Mouse (Mus musculus) forebrain, embryonic 15.5 days (tissue): ENCODE data around the gene B830017H08Rik. TPM values are rescaled to one million over a fixed set of nuclear protein-coding genes. Genes with fewer than 3 reads are reported as not detected.

Source experiments
- ATAC-seq: fragments of 200-750 bp; cut with Nextera tagmentation; replicated peaks from 2 replicates; pipeline ENCODE4 v1.8.0; 2017; ENCODE audit warnings: mild to moderate bottlenecking, moderate TSS enrichment, moderate library complexity
- H3K27ac ChIP-seq: fragments of 300-500 bp; sonication (generic); replicated peaks from 2 replicates; pipeline ENCODE4 v1.5.1; 2015; ENCODE audit warnings: mild to moderate bottlenecking, inconsistent platforms
- H3K27me3 ChIP-seq: fragments of 300-500 bp; sonication (generic); 2 replicates; pipeline ENCODE4 v1.6.1; 2015; ENCODE audit warnings: inconsistent platforms
- H3K36me3 ChIP-seq: fragments of 300-500 bp; sonication (generic); 2 replicates; pipeline ENCODE4 v1.6.1; 2015; ENCODE audit warnings: mild to moderate bottlenecking, inconsistent platforms
- H3K4me1 ChIP-seq: fragments of 300-500 bp; sonication (generic); 2 replicates; pipeline ENCODE4 v1.6.1; 2015; ENCODE audit warnings: inconsistent platforms
- H3K4me2 ChIP-seq: fragments of 300-500 bp; sonication (generic); replicated peaks from 2 replicates; pipeline ENCODE4 v1.6.1; 2015; ENCODE audit warnings: mild to moderate bottlenecking, inconsistent platforms
- H3K4me3 ChIP-seq: fragments of 300-500 bp; sonication (generic); 2 replicates; pipeline ENCODE4 v1.5.1; 2015; ENCODE audit warnings: mild to moderate bottlenecking, inconsistent platforms
- H3K9ac ChIP-seq: fragments of 300-500 bp; sonication (generic); replicated peaks from 2 replicates; pipeline ENCODE4 v1.6.1; 2015; ENCODE audit warnings: mild to moderate bottlenecking, inconsistent platforms
- H3K9me3 ChIP-seq: fragments of 300-500 bp; sonication (generic); 2 replicates; pipeline ENCODE4 v1.6.1; 2016; ENCODE audit warnings: inconsistent platforms
- WGBS: fragments of 180-500 bp; shearing (Covaris S2); methylation state at CpG from one replicate; pipeline ENCODE4 v1.1.7; 2015; ENCODE audit warnings: mixed read lengths; 5-methylcytosine and 5-hydroxymethylcytosine counted together
- polyA plus RNA-seq: library from polyadenylated mRNA; unstranded; fragments of >200 nt; fragmentation: Nextera tagmentation; extraction: Ambion mirVana; gene quantifications from 2 replicates; pipeline ENCODE4 v1.2.1, GENCODE M21; 2015

Gene B830017H08Rik
- polyA plus RNA-seq, 1 experiment from 2014 or later = 1.3 TPM

DNA sequence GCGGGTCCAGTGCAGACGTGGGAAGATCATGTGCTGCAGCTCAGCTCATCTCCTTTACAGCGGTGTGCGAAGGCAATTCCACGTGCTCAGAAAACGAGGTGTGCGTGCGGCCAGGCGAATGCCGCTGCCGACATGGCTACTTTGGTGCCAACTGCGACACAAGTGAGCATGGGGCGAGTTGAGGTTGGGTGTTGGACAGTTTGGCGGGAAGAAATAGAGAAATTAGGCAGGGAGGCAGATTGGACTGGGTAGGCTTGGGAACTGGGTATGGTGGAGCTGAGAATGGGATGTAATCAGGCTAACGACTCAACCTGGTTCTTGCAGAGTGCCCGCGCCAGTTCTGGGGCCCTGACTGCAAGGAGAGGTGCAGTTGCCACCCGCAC, 30.5 kb upstream of the B830017H08Rik start:
- no peaks in the 10 kb centered on the region for H3K36me3 ChIP-seq
- ATAC-seq = no peak
- no peak overlapping the region for H3K27ac ChIP-seq
- H3K4me3 ChIP-seq = peak overlapping the region; percentile 38
- WGBS = 1% methylated on average over 18 of the region's 18 CpGs
- H3K9ac ChIP-seq = peak overlapping the region; percentile 39
- peaks cover 87% of the 10 kb centered on the region for H3K27me3 ChIP-seq
- H3K4me1 ChIP-seq = peaks cover 54% of the 10 kb centered on the region
- H3K9me3 ChIP-seq = no peaks in the 10 kb centered on the region
- H3K4me2 ChIP-seq = peak overlapping the region; percentile 57

DNA sequence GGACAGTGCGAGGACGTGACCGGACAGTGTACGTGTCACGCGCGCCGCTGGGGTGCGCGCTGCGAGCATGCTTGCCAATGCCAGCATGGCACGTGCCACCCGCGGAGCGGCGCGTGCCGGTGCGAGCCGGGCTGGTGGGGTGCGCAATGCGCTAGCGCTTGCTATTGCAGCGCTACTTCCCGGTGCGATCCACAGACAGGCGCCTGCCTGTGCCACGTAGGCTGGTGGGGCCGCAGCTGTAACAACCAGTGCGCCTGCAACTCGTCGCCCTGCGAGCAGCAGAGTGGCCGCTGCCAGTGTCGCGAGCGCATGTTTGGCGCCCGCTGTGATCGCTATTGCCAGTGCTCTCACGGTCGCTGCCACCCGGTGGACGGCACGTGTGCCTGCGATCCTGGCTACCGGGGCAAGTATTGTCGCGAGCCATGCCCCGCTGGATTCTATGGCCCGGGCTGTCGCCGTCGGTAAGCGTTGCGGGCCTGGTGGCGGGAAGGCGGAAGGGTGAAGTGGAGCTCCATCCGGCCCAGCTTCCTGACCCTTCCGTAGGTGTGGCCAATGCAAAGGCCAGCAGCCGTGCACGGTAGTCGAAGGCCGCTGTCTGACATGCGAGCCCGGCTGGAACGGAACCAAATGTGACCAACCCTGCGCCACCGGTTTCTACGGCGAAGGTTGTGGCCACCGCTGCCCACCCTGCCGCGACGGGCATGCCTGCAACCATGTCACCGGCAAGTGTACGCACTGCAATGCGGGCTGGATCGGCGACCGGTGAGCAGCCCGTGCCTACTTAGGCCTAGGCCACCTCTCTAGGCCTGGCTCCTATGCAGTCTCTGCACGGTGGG, 29.9 kb upstream of the B830017H08Rik start:
- WGBS = 1% methylated on average over 83 of the region's 83 CpGs
- H3K36me3 ChIP-seq = no peaks in the 10 kb centered on the region
- no peak overlapping the region for H3K27ac ChIP-seq
- H3K27me3 ChIP-seq = peaks cover 81% of the 10 kb centered on the region
- peak overlapping the region; percentile 39 for H3K9ac ChIP-seq
- H3K4me2 ChIP-seq = peak overlapping the region; percentile 57
- peaks cover 54% of the 10 kb centered on the region for H3K4me1 ChIP-seq
- 0 out of 2 replicates have a peak, but pooled peaks have one; percentile 3 for ATAC-seq
- no peaks in the 10 kb centered on the region for H3K9me3 ChIP-seq
- H3K4me3 ChIP-seq = peak overlapping the region; percentile 38

GRCm38 (mm10) chr16:17803675-17804448, 29.1 kb upstream of the B830017H08Rik start:
- no peaks in the 10 kb centered on the region for H3K9me3 ChIP-seq
- no peak overlapping the region for H3K27ac ChIP-seq
- H3K36me3 ChIP-seq = no peaks in the 10 kb centered on the region
- WGBS = 8% methylated on average over 33 of the region's 33 CpGs
- peak overlapping the region; percentile 14; the same call in 1 of the 2 replicates for H3K9ac ChIP-seq
- peaks cover 73% of the 10 kb centered on the region for H3K27me3 ChIP-seq
- H3K4me1 ChIP-seq = peaks cover 47% of the 10 kb centered on the region
- H3K4me3 ChIP-seq = peak overlapping the region; percentile 38
- H3K4me2 ChIP-seq = peak overlapping the region; percentile 57
- no peak for ATAC-seq

GRCm38 (mm10) chr16:17804449-17804912, 28.4 kb upstream of the B830017H08Rik start:
- H3K4me2 ChIP-seq = peak overlapping the region; percentile 56
- ATAC-seq = no peak
- peak overlapping the region; percentile 14; the same call in 1 of the 2 replicates for H3K9ac ChIP-seq
- H3K27me3 ChIP-seq = peaks cover 66% of the 10 kb centered on the region
- H3K27ac ChIP-seq = no peak overlapping the region
- H3K9me3 ChIP-seq = no peaks in the 10 kb centered on the region
- H3K36me3 ChIP-seq = no peaks in the 10 kb centered on the region
- peaks cover 50% of the 10 kb centered on the region for H3K4me1 ChIP-seq
- peak overlapping the region; percentile 38 for H3K4me3 ChIP-seq
- 1% methylated on average over 33 of the region's 33 CpGs for WGBS

DNA sequence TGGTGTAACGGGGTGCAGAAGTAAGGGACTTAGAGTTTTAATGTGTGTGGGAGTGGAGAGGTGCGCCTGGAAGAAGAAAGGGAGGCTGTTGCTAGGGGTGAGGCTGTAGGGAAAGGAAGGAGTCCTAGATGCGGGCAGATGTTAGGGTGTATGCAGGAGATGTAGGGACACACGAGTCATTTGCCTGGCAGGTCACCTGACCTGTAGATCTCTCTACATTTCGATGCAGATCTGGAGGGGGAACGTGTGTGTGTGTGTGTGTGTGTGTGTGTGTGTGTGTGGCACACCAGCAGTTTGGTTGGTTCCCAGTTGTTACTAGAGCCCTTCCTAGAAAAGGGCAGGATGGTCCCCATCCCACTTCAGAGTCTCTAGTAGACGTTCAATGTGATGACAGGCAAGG, 27.9 kb upstream of the B830017H08Rik start:
- H3K36me3 ChIP-seq = no peaks in the 10 kb centered on the region
- no peak for ATAC-seq
- H3K27me3 ChIP-seq = peaks cover 61% of the 10 kb centered on the region
- 6% methylated on average over 7 of the region's 7 CpGs for WGBS
- H3K4me1 ChIP-seq = peaks cover 55% of the 10 kb centered on the region
- H3K9ac ChIP-seq = no peak overlapping the region
- H3K4me3 ChIP-seq = peak overlapping the region; percentile 38
- peak overlapping the region; percentile 56 for H3K4me2 ChIP-seq
- no peaks in the 10 kb centered on the region for H3K9me3 ChIP-seq
- H3K27ac ChIP-seq = no peak overlapping the region

GRCm38 (mm10) chr16:17806581-17807191, 26.2 kb upstream of the B830017H08Rik start:
- H3K4me2 ChIP-seq = peak overlapping the region; percentile 96
- peak overlapping the region; percentile 75 for H3K4me3 ChIP-seq
- peaks cover 47% of the 10 kb centered on the region for H3K27me3 ChIP-seq
- H3K36me3 ChIP-seq = no peaks in the 10 kb centered on the region
- under 1% methylated on average over 50 of the region's 50 CpGs for WGBS
- H3K9ac ChIP-seq = peak overlapping the region; percentile 85
- H3K4me1 ChIP-seq = peaks cover 60% of the 10 kb centered on the region
- ATAC-seq = peak; percentile 27
- H3K9me3 ChIP-seq = no peaks in the 10 kb centered on the region
- peak overlapping the region; percentile 93 for H3K27ac ChIP-seq

GRCm38 (mm10) chr16:17807192-17808009, 25.5 kb upstream of the B830017H08Rik start:
- Histone ChIP-seq H3K9me3 (no peaks in the 10 kb centered on the region), H3K36me3 (no peaks in the 10 kb centered on the region), H3K4me3 (peak overlapping the region; percentile 75), H3K27ac (peak overlapping the region; percentile 93), H3K27me3 (peaks cover 40% of the 10 kb centered on the region), H3K9ac (peak overlapping the region; percentile 85), H3K4me2 (peak overlapping the region; percentile 96), H3K4me1 (peaks cover 56% of the 10 kb centered on the region)
- under 1% methylated on average over 72 of the region's 73 CpGs for WGBS
- ATAC-seq = peak; percentile 92

DNA sequence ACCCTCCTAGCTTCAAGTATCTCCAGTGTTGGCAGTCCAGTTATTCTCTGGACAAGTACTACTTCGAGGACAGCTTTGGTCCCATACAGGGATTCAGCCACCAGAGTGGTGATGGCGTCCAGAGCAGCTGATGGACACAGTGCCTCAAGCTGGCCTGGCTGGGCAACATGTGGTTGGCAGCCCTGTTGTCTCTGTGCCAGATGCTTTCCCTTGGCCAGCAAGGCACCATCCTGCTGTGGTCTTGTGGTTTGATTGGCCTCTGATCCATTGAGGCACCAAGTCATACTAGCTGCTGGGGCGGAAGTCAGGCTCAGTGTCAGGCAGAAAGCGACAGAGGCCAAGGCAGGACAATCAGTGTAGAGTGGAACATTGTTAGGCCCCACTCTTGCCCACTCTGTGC, 23.8 kb upstream of the B830017H08Rik start:
- H3K4me1 ChIP-seq = peaks cover 39% of the 10 kb centered on the region
- peak overlapping the region; percentile 72; the same call in 1 of the 2 replicates for H3K27ac ChIP-seq
- no peaks in the 10 kb centered on the region for H3K9me3 ChIP-seq
- H3K27me3 ChIP-seq = peaks cover 28% of the 10 kb centered on the region
- WGBS = 82% methylated on average over 4 of the region's 4 CpGs
- no peak overlapping the region for H3K9ac ChIP-seq
- no peak for ATAC-seq
- H3K4me3 ChIP-seq = no peak overlapping the region
- H3K4me2 ChIP-seq = no peak overlapping the region
- no peaks in the 10 kb centered on the region for H3K36me3 ChIP-seq

GRCm38 (mm10) chr16:17809711-17810110, 23.2 kb upstream of the B830017H08Rik start:
- no peak for ATAC-seq
- Histone ChIP-seq H3K27ac (peak overlapping the region; percentile 72), H3K27me3 (peaks cover 22% of the 10 kb centered on the region), H3K4me3 (no peak overlapping the region), H3K9me3 (no peaks in the 10 kb centered on the region), H3K4me2 (no peak overlapping the region), H3K9ac (no peak overlapping the region), H3K4me1 (peaks cover 33% of the 10 kb centered on the region), H3K36me3 (no peaks in the 10 kb centered on the region)
- WGBS = 14% methylated on average over 7 of the region's 7 CpGs

DNA sequence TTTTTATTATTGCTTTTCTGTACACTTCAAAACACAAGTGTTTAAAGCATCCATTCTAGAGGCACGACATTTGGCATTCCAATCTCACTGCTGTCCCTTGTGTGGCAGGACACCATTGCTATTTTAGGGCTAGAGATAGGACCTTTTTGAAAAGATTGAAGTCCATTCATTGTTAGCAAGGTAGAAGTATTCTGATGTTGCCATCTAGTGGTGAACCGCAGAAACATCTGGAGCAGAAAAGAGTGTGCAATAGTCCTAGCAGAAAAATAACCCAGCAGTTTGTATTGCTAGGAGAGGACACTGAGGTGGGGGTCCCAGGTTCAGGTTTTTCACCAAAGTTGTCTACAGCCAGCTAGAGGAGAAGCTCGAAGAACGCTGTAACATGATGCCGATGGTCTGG, 20.8 kb upstream of the B830017H08Rik start:
- WGBS = 6% methylated on average over 5 of the region's 5 CpGs
- H3K4me1 ChIP-seq = peaks cover 36% of the 10 kb centered on the region
- no peaks in the 10 kb centered on the region for H3K36me3 ChIP-seq
- no peak overlapping the region for H3K4me2 ChIP-seq
- no peak overlapping the region for H3K27ac ChIP-seq
- no peak overlapping the region for H3K4me3 ChIP-seq
- no peak for ATAC-seq
- no peak overlapping the region for H3K9ac ChIP-seq
- H3K9me3 ChIP-seq = no peaks in the 10 kb centered on the region
- H3K27me3 ChIP-seq = peaks cover 6% of the 10 kb centered on the region; the same call in 1 of the 2 replicates

- ATAC-seq = no peak
- H3K4me2 ChIP-seq = no peak overlapping the region
- H3K36me3 ChIP-seq = no peaks in the 10 kb centered on the region
- peaks cover 30% of the 10 kb centered on the region for H3K4me1 ChIP-seq
- H3K27me3 ChIP-seq = peaks cover 9% of the 10 kb centered on the region; the same call in 1 of the 2 replicates
- H3K27ac ChIP-seq = no peak overlapping the region
- H3K4me3 ChIP-seq = no peak overlapping the region
- no peaks in the 10 kb centered on the region for H3K9me3 ChIP-seq
- H3K9ac ChIP-seq = no peak overlapping the region
- WGBS = 57% methylated on average over 4 of the region's 4 CpGs
Observed at GRCm38 (mm10) chr16:17813173-17813572, 19.7 kb upstream of the B830017H08Rik start.
